Mouse (Mus musculus): ENCODE results near the gene Cdk15. TPM values are rescaled to one million over a fixed set of nuclear protein-coding genes. Genes with fewer than 3 reads are reported as not detected.

The Cdk15 gene
- total RNA-seq, 2 experiments from 2014 or later = 0.21 TPM; not detected in 1

DNA sequence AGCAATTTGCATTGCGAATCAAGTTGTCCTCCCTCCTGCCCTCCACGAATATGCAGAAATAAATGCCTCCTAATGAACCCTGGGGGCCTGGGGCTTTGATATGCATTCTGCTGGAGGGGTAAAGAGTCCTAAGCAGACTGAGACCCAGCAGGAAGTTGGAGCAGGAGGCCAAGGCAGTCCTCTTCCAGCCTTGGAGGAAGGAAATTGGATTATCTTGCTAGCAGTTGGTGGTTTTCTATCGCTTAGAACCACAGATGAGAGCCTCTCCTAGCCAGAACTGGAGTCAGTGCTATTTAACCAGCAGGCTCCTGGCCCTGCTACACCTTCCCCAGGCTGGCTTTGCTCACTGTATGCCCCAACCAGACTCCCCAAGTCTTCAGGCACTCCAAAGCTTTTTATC, 119.9 kb downstream of the Cdk15 start:
- no peak for DNase-seq

DNA sequence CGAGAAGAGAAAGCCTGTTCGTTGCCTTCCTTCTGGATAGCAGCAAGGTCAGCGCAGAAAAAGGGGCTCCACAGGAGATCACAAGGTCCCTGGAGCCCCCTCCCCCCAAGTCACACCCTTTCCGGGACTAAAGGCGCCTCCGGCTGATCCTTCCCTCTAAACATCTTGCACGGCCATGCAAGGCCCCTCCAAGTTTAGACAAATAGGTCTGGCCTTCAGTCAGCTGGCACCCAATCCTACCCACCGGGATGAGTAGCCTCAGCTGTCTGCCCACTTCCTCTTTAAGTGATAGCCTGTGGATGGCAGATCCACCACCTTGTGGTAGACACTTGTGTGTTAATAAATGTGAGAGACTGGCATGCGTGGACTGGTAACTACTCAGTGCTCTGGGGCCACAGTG, 120.6 kb downstream of the Cdk15 start:
- no peak for DNase-seq

DNA sequence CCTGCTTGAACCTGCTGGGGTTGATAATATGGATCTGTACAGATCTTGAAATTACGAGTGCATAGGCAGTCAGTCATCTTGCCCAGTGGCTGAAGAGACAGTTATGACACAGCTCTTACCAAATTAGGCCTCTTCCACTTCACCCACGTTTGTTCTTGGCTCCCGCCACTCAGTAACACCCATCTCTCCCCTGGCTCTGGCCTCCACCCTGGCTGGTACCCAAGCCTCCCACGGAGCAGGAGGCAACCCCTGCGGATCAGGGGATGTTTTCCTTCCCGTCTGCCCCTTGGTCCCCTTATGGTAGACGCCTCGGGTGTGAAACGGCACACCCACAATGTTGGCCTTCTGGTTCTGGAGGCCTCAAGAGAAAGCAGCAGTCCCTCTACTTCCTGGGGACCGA, 124.2 kb downstream of the Cdk15 start:
- no peak for DNase-seq

DNA sequence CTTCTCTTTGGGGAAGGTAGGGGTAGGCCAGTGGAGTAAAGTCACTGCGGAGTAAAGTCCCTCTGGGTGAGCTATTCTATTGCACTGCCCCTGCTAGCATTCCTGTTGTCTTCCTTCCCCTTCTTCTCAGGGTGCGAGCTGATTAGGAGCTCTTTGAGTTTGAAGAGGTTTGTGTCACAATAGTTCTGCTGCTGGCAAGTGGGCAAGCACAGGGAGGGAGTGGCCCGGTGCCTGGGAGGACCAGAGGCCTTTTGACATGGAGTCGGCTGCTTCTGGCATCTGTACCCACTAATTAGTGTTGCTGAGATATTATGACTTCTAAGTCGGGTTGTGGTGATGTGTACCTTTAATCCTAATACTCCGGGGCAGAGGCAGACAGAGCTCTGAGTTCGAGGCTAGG, 124.8 kb downstream of the Cdk15 start:
- no peak for DNase-seq

DNA sequence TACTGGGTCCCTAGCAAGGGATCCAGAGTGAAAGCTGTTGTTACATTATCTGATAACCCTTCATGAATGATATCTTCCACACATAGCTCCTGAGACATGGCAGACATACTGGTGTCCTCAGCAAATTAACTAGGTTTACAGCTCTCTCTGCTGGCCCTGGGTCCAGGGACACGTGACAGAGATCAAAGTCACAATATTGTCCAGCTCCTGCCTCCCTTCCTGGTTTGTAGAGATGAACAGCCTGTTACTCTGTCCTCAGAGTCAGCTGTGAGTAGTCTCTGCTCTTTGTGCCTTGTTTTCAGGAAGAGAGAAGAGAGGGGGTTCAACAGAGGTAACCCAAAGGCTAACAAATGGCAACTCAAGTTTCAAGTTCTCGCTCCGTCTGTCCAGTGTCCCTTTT, 125.8 kb downstream of the Cdk15 start:
- no peak for DNase-seq

DNA sequence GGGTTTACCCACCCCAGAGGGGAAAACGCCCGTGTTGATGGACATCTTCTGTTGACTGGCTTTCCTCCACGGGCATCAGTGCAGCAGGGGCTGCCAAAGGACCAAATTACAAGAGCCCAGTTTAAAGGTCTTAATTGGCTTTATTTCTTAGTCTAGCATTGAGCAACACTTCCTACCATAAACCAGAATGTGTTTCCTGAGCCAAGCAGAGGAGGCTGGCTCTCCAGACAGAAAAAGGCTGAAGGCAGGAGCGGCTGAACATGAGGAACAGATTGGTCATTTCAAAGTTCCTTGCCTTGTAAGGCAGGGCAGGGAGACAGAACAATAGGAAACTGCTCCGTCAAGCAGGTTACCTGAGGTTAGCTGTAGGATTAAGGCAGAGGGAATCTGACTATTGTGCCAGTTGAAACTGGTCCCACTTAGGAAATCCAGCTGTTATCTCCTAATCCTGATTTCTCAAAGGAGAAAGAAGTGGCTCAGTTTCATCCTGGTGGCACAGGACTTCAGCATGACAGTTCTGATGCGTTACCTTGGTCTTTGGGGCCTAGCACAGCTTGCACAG, 126.4 kb downstream of the Cdk15 start:
- no peak for DNase-seq

DNA sequence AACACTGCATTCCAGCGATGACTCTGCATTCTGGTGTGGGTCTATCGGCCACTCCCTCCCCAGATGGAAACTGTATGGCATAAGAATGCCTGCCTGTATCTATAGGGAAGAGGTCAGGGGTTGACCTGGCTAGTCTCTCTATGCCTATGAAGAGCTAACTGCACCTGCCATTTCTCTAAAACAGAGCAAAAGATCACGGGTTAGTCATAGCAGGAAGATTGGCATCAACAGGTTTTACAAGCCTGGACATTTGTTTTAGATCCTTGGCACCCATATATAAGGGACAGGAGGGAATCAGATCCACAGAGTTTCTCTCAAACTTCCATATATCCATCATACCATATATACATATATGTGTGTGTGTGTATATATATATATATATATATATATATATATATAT, 127.7 kb downstream of the Cdk15 start:
- no peak for DNase-seq

DNA sequence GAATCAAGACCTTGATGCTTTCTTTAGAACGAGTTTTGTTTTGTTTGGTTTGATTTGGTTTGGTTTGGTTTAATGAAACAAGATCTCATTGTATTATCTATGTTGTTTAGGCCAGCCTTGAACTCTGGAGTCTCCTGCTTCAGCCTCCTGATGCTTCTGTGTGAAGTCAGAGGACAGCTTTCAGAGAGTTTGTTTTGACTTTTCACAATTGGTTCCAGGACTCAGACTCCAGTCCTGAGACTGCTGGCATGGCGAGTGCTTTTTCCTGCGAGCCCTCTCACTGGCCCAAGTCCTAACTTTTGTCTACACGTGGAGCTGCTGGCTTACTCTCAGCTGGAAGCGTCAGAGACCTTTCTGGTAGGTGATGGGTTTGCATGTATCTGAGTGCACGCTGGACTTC, 128.9 kb downstream of the Cdk15 start:
- no peak for DNase-seq

DNA sequence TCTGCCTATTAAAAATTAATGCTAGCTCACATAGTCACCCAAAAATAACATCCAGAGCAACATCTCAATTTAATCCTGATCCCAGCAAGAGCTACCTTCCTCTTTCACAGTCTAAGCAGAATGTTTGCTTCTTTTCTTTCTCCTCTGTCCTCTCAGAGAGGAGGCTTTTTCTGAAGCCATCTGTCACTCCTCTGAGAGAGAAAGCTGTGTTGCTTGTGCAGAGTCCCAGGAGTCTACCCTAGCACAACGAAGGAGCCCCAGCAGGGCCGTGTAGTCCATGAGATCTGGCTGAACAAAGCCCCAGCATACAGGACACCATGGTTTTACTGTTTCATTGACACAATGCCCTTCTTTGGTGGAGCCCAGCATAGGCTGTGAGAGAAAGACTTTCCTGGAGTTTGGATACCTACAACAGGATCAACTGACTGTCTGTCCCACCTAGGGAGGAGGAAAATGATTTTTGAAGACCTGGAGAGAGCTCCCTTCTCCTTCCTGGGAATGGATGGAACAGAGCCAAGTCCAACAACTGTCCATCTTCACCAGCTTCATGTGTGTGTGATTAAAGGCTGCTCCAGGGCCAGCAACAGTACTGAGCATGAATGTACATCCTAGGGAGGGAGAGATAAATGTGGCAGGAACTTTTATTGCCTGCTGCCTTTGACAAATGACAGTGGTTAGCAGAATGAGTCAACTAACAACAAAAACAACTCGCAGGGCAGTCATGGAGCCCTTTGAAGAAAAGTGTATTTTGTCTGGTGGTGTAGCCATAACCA, 131.0 kb downstream of the Cdk15 start:
- no peak for DNase-seq

DNA sequence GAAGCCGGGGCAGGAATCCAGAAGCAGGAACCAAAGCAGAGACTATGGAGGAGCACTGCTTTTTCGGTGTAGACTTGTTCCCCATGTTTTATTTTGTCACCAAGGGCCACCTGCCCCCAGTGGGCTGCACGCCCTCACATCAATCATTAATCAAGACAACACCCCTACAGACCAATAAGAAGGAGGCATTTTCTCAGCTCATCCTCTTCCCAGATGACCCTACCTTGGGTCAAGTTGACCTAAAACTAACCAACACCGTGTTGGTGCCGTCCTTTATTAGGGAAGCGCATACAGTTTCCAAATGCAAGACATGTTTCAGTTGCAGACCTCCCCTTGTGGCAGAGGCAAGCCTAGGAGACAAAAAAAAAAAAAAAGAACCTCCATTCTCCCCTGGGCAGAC, 132.5 kb downstream of the Cdk15 start:
- DNase-seq = no peak

DNA sequence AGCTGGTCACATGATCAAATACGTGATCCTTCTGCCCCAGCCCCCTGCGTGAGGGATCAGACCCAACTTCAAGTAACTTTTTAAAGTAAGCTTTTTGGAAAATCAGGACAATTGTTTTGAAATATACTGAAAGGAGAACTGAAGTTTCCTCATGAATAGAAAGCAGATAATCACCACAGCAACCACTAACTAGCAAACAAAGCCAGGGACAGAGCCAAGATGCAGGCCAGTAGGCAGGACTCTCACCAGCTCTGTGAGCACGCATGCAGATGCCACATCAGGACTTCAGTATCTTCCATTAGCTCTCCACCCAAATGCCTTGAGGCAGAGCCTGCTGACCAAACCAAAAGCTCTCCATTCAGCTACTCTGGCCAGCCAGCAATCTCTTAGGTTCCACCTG, 135.0 kb downstream of the Cdk15 start:
- DNase-seq = no peak

DNA sequence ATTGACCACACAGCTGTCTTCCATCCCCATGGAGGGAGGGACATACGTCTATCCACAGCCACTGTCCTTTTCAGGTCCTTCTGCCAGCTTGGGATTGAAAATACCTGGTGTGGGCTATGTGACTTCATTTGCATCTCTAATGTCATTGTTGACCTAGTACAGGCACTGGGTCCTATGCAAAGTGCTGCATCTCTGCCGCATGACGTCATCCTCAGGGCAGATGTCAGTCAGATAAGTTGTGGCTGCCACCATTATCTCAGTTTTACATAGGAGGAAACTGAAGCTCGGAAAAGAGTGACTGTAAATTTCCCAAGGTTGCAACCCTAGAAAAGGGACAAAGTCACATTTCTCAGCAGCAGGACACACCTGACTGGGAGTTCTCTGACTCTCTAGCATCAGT, 137.4 kb downstream of the Cdk15 start:
- DNase-seq = no peak

DNA sequence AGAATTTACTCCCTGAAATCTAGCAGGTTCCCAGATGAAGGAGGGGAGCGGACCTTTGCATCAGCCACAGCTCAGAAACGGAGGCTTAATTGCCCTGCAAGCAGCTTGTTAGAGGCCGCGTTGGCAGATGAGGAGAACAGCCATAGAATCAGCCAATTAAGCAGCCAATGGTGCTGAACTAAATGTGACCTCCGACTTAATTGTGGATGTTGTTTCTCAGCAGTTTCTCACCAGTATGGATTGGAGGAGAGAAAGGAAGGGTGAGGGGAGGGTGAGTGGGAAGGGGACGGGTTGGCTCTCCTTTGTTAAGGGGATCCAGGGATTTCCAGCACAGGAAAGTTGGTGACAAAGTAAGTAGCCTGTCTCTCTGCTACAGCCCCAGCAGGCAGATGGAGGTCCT, 137.9 kb downstream of the Cdk15 start:
- no peak for DNase-seq

DNA sequence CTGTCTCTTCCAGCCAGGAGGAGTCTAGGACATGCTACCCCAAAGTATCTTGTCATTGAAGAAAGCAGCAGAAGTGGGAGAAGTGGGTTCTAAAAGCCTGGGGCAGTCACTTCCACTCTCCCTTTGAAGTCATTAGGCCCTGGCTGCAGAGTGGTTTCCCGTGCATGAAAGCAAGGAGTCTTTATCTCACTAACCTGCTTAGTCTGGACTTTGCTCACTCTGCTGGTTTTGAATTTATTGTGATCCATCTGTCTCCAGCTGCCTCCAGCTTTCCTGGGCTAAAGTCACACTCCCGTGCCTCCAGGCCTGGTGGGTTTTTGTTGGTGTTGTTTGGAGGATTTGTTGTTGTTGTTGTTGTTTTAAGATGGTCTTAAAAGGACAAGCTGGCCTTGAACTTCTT, 139.3 kb downstream of the Cdk15 start:
- DNase-seq = no peak

DNA sequence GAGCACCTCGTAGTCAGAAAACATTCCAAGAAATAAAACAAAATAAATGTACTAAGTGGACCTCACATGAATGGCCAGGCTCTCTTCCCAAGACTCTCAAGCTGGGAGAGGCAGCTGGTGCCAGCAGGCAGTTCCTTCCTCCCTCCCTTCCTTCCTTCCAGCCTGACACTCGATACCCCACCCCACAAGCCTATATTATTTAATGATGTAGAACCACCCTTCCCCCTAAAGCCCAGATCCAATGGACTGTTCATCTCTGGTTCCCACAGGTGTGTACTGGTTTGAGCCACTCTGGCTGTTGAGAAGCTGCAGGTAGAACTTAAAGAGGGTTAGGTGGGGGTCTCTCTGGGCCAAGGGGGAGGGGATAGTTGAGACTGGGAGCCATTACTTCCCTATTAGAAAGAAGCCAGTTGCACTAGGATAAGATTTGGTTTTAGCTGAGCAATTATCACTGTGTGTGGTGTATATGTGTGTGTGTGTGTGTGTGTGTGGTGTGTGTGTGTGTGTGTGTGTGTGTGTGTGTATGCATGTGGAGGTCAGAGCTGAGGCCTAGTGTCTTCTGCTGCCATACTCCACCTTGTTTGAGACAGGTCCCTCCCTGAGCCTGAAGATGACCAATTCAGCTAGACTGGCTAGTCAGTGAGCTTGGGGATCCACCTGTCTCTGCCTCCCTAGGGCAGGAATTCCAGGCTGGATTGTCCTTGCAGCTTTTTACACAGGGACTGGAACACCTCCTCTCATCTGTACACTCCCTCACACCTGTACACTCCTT, 143.0 kb downstream of the Cdk15 start:
- DNase-seq = no peak

DNA sequence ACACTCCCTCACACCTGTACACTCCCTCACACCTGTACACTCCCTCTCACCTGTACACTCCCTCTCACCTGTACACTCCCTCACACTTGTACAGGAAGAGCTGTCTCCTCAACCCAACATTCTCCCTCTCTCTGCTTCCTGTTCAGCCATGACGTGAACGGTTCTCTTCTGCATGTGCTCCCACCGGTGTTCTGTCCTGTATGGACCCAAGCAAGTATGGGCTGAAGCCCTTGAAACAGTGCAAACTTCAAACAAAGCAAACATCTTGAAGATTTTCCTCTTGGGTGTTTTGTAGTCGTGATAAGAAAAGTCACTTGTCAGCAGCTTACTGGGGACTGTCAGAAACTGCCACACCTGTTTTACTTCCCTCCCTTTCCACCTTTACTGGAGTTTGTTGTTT, 144.5 kb downstream of the Cdk15 start:
- DNase-seq = no peak

Other genes starting within 250 kb of the Cdk15 start
- not detected for gene C2cd6, start 162.0 kb upstream of the Cdk15 start, total RNA-seq (2021)
- 1 to 10 TPM; 6.3 to 7.7 TPM for gene Tmem237, start 136.5 kb upstream of the Cdk15 start, total RNA-seq (2021)
- under 1 TPM; 0.23 to 0.27 TPM for gene Mpp4, start 93.5 kb upstream of the Cdk15 start, total RNA-seq (2021)
- 10 to 100 TPM; 20.0 to 24.1 TPM for gene Als2, start 19.7 kb upstream of the Cdk15 start, total RNA-seq (2021)
- 10 to 100 TPM; 35.8 to 37.6 TPM for gene Fzd7, start 225.5 kb downstream of the Cdk15 start, total RNA-seq (2021)

All from gastrocnemius, postnatal 10 days (tissue).